Mouse (Mus musculus) embryonic fibroblast, embryonic 13.5 days (primary cell): ENCODE measurements around the gene Haus4.

ENCODE experiments used
- CTCF ChIP-seq: IDR thresholded peaks from 2 replicates; pipeline ENCODE4 v1.5.1; 2011; ENCODE audit warnings: mild to moderate bottlenecking, control low read depth, low read length, moderate library complexity, borderline replicate concordance; ENCODE audit not compliant: insufficient read depth
- POLR2A ChIP-seq: IDR thresholded peaks from 2 replicates; pipeline ENCODE4 v1.6.1; 2011; ENCODE audit warnings: low read depth, mild to moderate bottlenecking, control low read depth, low read length, moderate library complexity

DNA sequence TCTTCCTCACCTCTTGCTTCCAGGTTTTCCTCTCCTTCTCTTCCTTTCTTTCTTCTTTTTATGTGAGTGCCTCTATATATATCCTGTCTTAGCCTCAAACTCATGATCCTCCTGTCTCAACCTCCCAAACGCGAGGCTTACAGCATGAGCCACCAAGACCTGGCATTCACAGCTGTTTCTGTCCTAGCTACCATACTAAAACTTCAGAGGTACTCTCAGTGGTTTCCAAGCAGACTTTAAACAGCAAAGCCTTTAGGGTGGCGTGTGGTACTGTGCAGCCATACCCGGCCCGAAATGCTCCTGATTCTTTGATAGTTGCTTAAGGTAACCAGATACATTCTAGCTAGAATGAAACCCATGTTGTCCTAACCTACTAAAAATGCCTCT, 26.4 kb downstream of the Haus4 start:
- TF ChIP-seq CTCF, result no peak
- TF ChIP-seq POLR2A, result no peak
